Mouse (Mus musculus): ENCODE measurements around the gene Ldlrad1.

- TF ChIP-seq CTCF (IDR thresholded peaks at IDR 0.05; ENCODE audit: low read depth) (no peak), EP300 (IDR thresholded peaks at IDR 0.05; ENCODE audit: low read depth) (no peak)
Measured at GRCm38 (mm10) chr4:107163341-107163740, 45.6 kb upstream of the Ldlrad1 start.

Measured in liver, embryonic 14.5 days (tissue).